Mouse (Mus musculus) right cerebral cortex, postnatal 36 days (tissue): ENCODE measurements around the gene Polr3g.
"Not testable (repeated sequence)": the region's sequence is repeated elsewhere in the genome, so short reads cannot be mapped to it uniquely, and the experiment has no call there.

Experiments
- DNase-seq, 2 experiments: peaks; one replicate each; pipeline ENCODE4 v3.0.0; 2022; ENCODE audit warnings: low spot score in 2 of 2, mixed read lengths in 1 of 2

Polr3g gene

DNA sequence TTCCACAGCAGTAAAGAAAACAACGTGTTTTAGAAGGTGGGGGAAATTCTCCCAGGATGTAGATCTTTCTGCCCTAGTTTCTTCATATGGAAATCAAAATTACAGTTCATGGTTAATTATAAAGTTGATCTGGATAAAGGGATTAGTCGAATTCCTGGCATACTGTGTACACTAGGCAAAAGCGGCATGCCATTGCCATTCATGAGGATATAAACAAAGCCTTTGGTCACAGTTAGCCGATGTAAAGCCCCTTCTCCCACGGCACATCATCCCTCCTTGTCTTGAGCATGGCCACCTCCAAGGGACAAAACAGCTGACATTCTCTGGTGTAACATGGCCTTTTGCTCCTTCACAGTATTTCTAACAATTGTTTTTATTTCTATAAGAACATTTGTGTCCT, 80.2 kb downstream of the Polr3g start:
- no peak for DNase-seq

- no peak for DNase-seq
These were observed 81.4 kb downstream of the Polr3g start for GRCm38 (mm10) chr13:81629395-81629794.

DNA sequence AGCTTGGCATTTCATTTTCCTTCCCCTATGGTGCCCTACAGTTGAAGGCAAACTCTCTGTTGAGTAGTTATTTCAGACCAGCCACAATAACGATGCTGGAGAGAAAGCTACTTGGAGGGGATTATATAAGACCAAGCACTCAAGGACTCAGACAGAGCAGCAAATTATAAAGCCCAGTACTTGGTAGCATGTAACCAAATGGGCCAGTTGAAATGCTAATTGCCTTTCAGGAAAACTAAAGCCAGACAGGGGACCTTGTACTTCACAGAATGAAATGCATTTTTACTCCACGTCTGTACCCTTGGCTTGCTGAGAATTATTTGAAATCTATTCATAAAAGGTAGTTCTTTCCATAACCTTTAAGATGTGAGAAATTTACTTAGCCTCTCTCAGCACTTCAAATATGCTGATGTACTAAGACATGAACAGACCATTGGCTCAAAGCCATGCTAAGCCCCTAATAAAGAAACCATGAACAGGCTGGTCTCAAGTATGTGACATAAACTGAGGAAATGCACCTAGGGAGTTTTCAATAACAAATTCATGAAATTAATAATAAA, 82.1 kb downstream of the Polr3g start:
- no peak for DNase-seq

- DNase-seq, result not testable (repeated sequence)
These were observed 83.0 kb downstream of the Polr3g start for GRCm38 (mm10) chr13:81627861-81628260.
